Mouse (Mus musculus): Measurements from ENCODE around the gene Foxi1.
"Not testable (repeated sequence)": the region's sequence is repeated elsewhere in the genome, so short reads cannot be mapped to it uniquely, and the experiment has no call there.

The Foxi1 gene

GRCm38 (mm10) chr11:34207989-34208388 is at the start of gene Foxi1:
TSS of gene Foxi1 (minus strand) at chr11:34208089.
- DNase-seq (ENCODE audit: low spot score in 2 of 2): no peak

GRCm38 (mm10) chr11:34242979-34243378 is 35.1 kb upstream of the Foxi1 start:
- no peak for DNase-seq (ENCODE audit: low spot score in 2 of 2)

GRCm38 (mm10) chr11:34240252-34240651 is 32.4 kb upstream of the Foxi1 start:
- no peak for DNase-seq (ENCODE audit: low spot score in 2 of 2)

- DNase-seq (ENCODE audit: low spot score in 2 of 2): no peak
Observed at GRCm38 (mm10) chr11:34239691-34240090, 31.8 kb upstream of the Foxi1 start.

GRCm38 (mm10) chr11:34236885-34237284 is 29.0 kb upstream of the Foxi1 start:
- DNase-seq (ENCODE audit: low spot score in 2 of 2): no peak

GRCm38 (mm10) chr11:34236091-34236759 is 28.3 kb upstream of the Foxi1 start:
- DNase-seq (ENCODE audit: low spot score in 2 of 2): peak; percentile 11 to 49

- peak; percentile 8 to 58 for DNase-seq (ENCODE audit: low spot score in 2 of 2)
Observed at GRCm38 (mm10) chr11:34228758-34229364, 21.0 kb upstream of the Foxi1 start.

GRCm38 (mm10) chr11:34227180-34227579 is 19.3 kb upstream of the Foxi1 start:
- no peak for DNase-seq (ENCODE audit: low spot score in 2 of 2)

- not testable (repeated sequence) for DNase-seq (ENCODE audit: low spot score in 2 of 2)
Observed at GRCm38 (mm10) chr11:34220596-34220995, 12.7 kb upstream of the Foxi1 start.

GRCm38 (mm10) chr11:34212853-34213252 is 5.0 kb upstream of the Foxi1 start:
- DNase-seq (ENCODE audit: low spot score in 2 of 2): peak; percentile 22 to 67

- DNase-seq (ENCODE audit: low spot score in 2 of 2): no peak
Observed at GRCm38 (mm10) chr11:34202769-34203168, 5.1 kb downstream of the Foxi1 start.

GRCm38 (mm10) chr11:34195142-34195541 is 12.7 kb downstream of the Foxi1 start:
- no peak for DNase-seq (ENCODE audit: low spot score in 2 of 2)

GRCm38 (mm10) chr11:34194158-34194941 is 13.5 kb downstream of the Foxi1 start:
- DNase-seq (ENCODE audit: low spot score in 2 of 2): no peak

- DNase-seq (ENCODE audit: low spot score in 2 of 2): no peak
Observed at GRCm38 (mm10) chr11:34193658-34194057, 14.2 kb downstream of the Foxi1 start.

GRCm38 (mm10) chr11:34184266-34184665 is 23.6 kb downstream of the Foxi1 start:
- no peak for DNase-seq (ENCODE audit: low spot score in 2 of 2)

- no peak for DNase-seq (ENCODE audit: low spot score in 2 of 2)
Observed at GRCm38 (mm10) chr11:34181214-34182117, 26.4 kb downstream of the Foxi1 start.

- DNase-seq (ENCODE audit: low spot score in 2 of 2): no peak
Observed at GRCm38 (mm10) chr11:34178752-34179151, 29.1 kb downstream of the Foxi1 start.

- DNase-seq (ENCODE audit: low spot score in 2 of 2): no peak
Observed at GRCm38 (mm10) chr11:34176371-34176770, 31.5 kb downstream of the Foxi1 start.

GRCm38 (mm10) chr11:34171221-34171620 is 36.7 kb downstream of the Foxi1 start:
- DNase-seq (ENCODE audit: low spot score in 2 of 2): no peak

GRCm38 (mm10) chr11:34169464-34169894 is 38.4 kb downstream of the Foxi1 start:
- no peak for DNase-seq (ENCODE audit: low spot score in 2 of 2)

GRCm38 (mm10) chr11:34166392-34166791 is 41.5 kb downstream of the Foxi1 start:
- no peak for DNase-seq (ENCODE audit: low spot score in 2 of 2)

- no peak for DNase-seq (ENCODE audit: low spot score in 2 of 2)
Observed at GRCm38 (mm10) chr11:34165278-34165677, 42.6 kb downstream of the Foxi1 start.

All from thymus, postnatal 10 days (tissue).